Mouse (Mus musculus): ENCODE measurements around the gene Nrcam. TPM values are rescaled to one million over a fixed set of nuclear protein-coding genes. Genes with fewer than 3 reads are reported as not detected.
A peak's percentile ranks its signal among the peaks of the same experiment; 100 is the strongest.

The Nrcam gene
- polyA plus RNA-seq, 1 experiment from 2014 or later, result 5.1 TPM

DNA sequence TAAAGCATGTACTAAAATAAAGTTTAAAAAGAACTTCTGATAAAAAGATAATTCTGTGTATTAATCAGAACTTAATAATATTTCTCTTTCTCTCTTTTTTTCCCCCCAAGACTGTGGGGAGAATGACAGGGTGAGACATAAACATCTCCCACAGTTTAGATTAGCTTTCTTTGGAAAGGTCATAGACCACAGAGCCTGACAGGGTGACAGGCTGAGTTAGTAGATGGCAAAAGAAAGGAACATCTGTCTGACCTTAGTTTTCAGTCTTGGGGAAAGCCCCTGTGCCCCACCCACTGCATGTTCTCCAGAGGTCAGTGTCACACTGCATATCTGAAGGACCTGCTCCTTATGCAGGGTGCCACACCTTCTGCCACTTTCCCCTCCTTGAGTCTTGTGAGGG lies 222.9 kb downstream of the Nrcam start:
- no peaks in the 10 kb centered on the region for H3K4me1 ChIP-seq (replicated peaks; ENCODE audit: insufficient read depth, low read length)
- no peaks in the 10 kb centered on the region for H3K27me3 ChIP-seq (ENCODE audit: insufficient read depth, low read length)
- H3K36me3 ChIP-seq (ENCODE audit: insufficient read depth, low read length), result no peaks in the 10 kb centered on the region
- no peaks in the 10 kb centered on the region for H3K9me3 ChIP-seq (replicated peaks; ENCODE audit: low read length)
- DNase-seq (ENCODE audit: low spot score), result no peak
- H3K4me3 ChIP-seq (replicated peaks; ENCODE audit: low read depth, low read length), result no peak overlapping the region
- no peak for ATAC-seq (replicated peaks; ENCODE audit: low FRiP score, low read depth)
- no peak overlapping the region for H3K4me2 ChIP-seq (ENCODE audit: low read length)
- no peak overlapping the region for H3K27ac ChIP-seq
- no peak overlapping the region for H3K9ac ChIP-seq (ENCODE audit: low read depth, low read length)
- TF ChIP-seq CTCF (IDR thresholded peaks at IDR 0.05; ENCODE audit: low read depth), result no peak

- H3K36me3 ChIP-seq (ENCODE audit: insufficient read depth, low read length), result no peaks in the 10 kb centered on the region
- 74% methylated on average over 2 of the region's 2 CpGs for WGBS
- H3K9ac ChIP-seq (ENCODE audit: low read depth, low read length), result no peak overlapping the region
- H3K27ac ChIP-seq, result no peak overlapping the region
- H3K4me1 ChIP-seq (replicated peaks; ENCODE audit: insufficient read depth, low read length), result no peaks in the 10 kb centered on the region
- H3K4me3 ChIP-seq (replicated peaks; ENCODE audit: low read depth, low read length), result no peak overlapping the region
- H3K4me2 ChIP-seq (ENCODE audit: low read length), result no peak overlapping the region
- H3K27me3 ChIP-seq (ENCODE audit: insufficient read depth, low read length), result no peaks in the 10 kb centered on the region
- no peak for TF ChIP-seq CTCF (IDR thresholded peaks at IDR 0.05; ENCODE audit: low read depth)
- H3K9me3 ChIP-seq (replicated peaks; ENCODE audit: low read length), result no peaks in the 10 kb centered on the region
- ATAC-seq (replicated peaks; ENCODE audit: low FRiP score, low read depth) (no peak), DNase-seq (ENCODE audit: low spot score) (no peak)
Measured at GRCm38 (mm10) chr12:44554051-44554450, 225.4 kb downstream of the Nrcam start.

DNA sequence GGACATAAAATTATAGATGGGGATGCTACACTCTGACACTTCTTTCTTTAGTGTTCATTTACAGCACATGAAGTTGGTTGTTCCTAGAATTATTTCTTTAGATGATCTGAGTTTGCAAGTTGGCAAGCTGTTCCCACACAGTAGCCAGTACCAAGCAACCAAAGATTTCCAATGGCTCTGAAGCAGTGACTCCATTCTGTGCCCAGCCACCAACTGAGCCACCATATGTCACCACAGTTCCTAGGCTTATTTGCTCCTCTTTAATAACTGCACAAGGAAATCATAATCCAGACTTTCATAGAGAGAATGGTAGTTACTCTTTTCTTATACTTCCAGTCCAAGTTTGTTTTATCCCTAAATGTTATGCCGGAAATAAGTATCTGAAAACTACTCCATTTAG lies 226.1 kb downstream of the Nrcam start:
- Histone ChIP-seq H3K27ac (no peak overlapping the region), H3K4me3 (replicated peaks; ENCODE audit: low read depth, low read length) (no peak overlapping the region), H3K36me3 (ENCODE audit: insufficient read depth, low read length) (no peaks in the 10 kb centered on the region), H3K9me3 (replicated peaks; ENCODE audit: low read length) (no peaks in the 10 kb centered on the region), H3K4me2 (ENCODE audit: low read length) (no peak overlapping the region), H3K4me1 (replicated peaks; ENCODE audit: insufficient read depth, low read length) (no peaks in the 10 kb centered on the region), H3K27me3 (ENCODE audit: insufficient read depth, low read length) (no peaks in the 10 kb centered on the region), H3K9ac (ENCODE audit: low read depth, low read length) (no peak overlapping the region)
- ATAC-seq (replicated peaks; ENCODE audit: low FRiP score, low read depth) (no peak), DNase-seq (ENCODE audit: low spot score) (no peak)
- no peak for TF ChIP-seq CTCF (IDR thresholded peaks at IDR 0.05; ENCODE audit: low read depth)
- 94% methylated on average over 1 of the region's 1 CpGs for WGBS

DNA sequence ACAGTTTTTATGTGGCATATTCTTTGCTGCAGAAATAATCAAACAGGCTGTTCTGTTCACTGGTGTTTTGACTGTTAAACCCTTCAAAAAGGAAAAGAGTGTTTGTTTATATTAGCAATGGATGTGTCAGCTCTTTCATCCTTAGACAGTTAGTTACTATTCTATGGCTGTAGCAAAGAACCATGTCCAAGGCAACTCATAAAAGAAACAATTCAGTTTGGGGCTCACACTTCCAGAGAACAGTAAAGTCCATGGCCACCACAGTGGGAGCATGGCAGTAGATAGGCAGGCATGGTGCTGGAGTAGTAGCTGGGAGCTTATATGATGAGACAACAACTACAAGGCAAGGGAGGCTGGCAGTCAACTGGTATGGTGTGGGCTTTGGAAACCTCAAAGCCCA lies 231.3 kb downstream of the Nrcam start:
- no peak for ATAC-seq (replicated peaks; ENCODE audit: low FRiP score, low read depth)

DNA sequence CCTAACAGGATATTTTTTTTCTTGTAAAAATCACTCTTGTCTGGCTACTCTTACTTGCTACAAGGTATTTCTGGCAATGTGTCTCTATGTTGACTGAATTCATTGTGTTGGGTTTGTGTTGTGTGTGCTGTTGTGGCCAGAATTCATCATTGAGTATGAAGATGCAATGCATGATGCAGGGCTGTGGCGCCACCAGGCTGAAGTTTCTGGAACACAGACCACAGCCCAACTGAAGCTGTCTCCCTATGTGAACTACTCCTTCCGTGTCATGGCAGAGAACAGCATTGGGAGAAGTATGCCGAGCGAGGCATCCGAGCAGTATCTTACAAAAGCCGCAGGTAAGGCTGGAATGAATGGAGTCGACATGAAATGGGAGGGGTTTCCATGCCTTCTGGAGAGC lies 241.4 kb downstream of the Nrcam start:
- H3K9ac ChIP-seq (ENCODE audit: low read depth, low read length), result no peak overlapping the region
- WGBS, result 88% methylated on average over 7 of the region's 7 CpGs
- no peaks in the 10 kb centered on the region for H3K4me1 ChIP-seq (replicated peaks; ENCODE audit: insufficient read depth, low read length)
- peak; percentile 17; the same call in 1 of the 2 replicates for TF ChIP-seq CTCF (IDR thresholded peaks at IDR 0.05; ENCODE audit: low read depth)
- no peak overlapping the region for H3K27ac ChIP-seq
- ATAC-seq (replicated peaks; ENCODE audit: low FRiP score, low read depth) (no peak), DNase-seq (ENCODE audit: low spot score) (no peak)
- no peaks in the 10 kb centered on the region for H3K27me3 ChIP-seq (ENCODE audit: insufficient read depth, low read length)
- H3K36me3 ChIP-seq (ENCODE audit: insufficient read depth, low read length), result no peaks in the 10 kb centered on the region
- H3K4me3 ChIP-seq (replicated peaks; ENCODE audit: low read depth, low read length), result no peak overlapping the region
- no peak overlapping the region for H3K4me2 ChIP-seq (ENCODE audit: low read length)
- H3K9me3 ChIP-seq (replicated peaks; ENCODE audit: low read length), result no peaks in the 10 kb centered on the region

More for the DNA sequence above, 231.3 kb downstream of the Nrcam start:
- no peaks in the 10 kb centered on the region for H3K36me3 ChIP-seq (ENCODE audit: insufficient read depth, low read length)
- no peak overlapping the region for H3K9ac ChIP-seq (ENCODE audit: low read depth, low read length)
- no peaks in the 10 kb centered on the region for H3K4me1 ChIP-seq (replicated peaks; ENCODE audit: insufficient read depth, low read length)
- no peaks in the 10 kb centered on the region for H3K9me3 ChIP-seq (replicated peaks; ENCODE audit: low read length)
- H3K4me3 ChIP-seq (replicated peaks; ENCODE audit: low read depth, low read length), result no peak overlapping the region
- no peak for DNase-seq (ENCODE audit: low spot score)
- no peak overlapping the region for H3K27ac ChIP-seq
- no peak overlapping the region for H3K4me2 ChIP-seq (ENCODE audit: low read length)
- no peaks in the 10 kb centered on the region for H3K27me3 ChIP-seq (ENCODE audit: insufficient read depth, low read length)
- no peak for TF ChIP-seq CTCF (IDR thresholded peaks at IDR 0.05; ENCODE audit: low read depth)

DNA sequence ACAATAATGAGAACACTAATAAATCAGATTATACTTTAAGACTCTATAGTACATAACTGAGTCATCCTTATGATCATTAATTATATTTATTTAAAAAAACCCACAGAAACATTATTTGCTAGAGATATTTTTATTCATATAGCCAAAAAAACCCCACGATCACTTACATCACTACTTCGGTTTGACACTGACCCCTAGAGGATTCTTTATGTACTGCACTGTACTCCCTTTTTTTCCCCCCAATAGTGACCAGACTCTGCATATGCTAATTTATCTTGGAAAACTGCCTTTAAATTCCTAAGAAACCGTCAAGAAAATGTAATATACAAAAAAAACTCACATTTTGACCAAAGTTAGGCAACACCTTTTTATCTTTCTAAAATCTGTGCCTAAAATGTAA lies 244.0 kb downstream of the Nrcam start:
- Histone ChIP-seq H3K36me3 (ENCODE audit: insufficient read depth, low read length) (no peaks in the 10 kb centered on the region), H3K4me3 (replicated peaks; ENCODE audit: low read depth, low read length) (no peak overlapping the region), H3K4me1 (replicated peaks; ENCODE audit: insufficient read depth, low read length) (no peaks in the 10 kb centered on the region), H3K4me2 (ENCODE audit: low read length) (no peak overlapping the region), H3K27ac (no peak overlapping the region), H3K27me3 (ENCODE audit: insufficient read depth, low read length) (no peaks in the 10 kb centered on the region), H3K9ac (ENCODE audit: low read depth, low read length) (no peak overlapping the region), H3K9me3 (replicated peaks; ENCODE audit: low read length) (no peaks in the 10 kb centered on the region)
- DNase-seq (ENCODE audit: low spot score) (peak; percentile 45), ATAC-seq (replicated peaks; ENCODE audit: low FRiP score, low read depth) (no peak)
- peak; percentile 71 for TF ChIP-seq CTCF (IDR thresholded peaks at IDR 0.05; ENCODE audit: low read depth)
- WGBS, result 18% methylated on average over 3 of the region's 3 CpGs

- H3K9ac ChIP-seq (ENCODE audit: low read depth, low read length), result no peak overlapping the region
- no peak for TF ChIP-seq CTCF (IDR thresholded peaks at IDR 0.05; ENCODE audit: low read depth)
- no peaks in the 10 kb centered on the region for H3K9me3 ChIP-seq (replicated peaks; ENCODE audit: low read length)
- no peak overlapping the region for H3K4me3 ChIP-seq (replicated peaks; ENCODE audit: low read depth, low read length)
- H3K4me2 ChIP-seq (ENCODE audit: low read length), result no peak overlapping the region
- no peaks in the 10 kb centered on the region for H3K27me3 ChIP-seq (ENCODE audit: insufficient read depth, low read length)
- no peaks in the 10 kb centered on the region for H3K4me1 ChIP-seq (replicated peaks; ENCODE audit: insufficient read depth, low read length)
- WGBS, result 76% methylated on average over 3 of the region's 3 CpGs
- no peak for DNase-seq (ENCODE audit: low spot score)
- no peaks in the 10 kb centered on the region for H3K36me3 ChIP-seq (ENCODE audit: insufficient read depth, low read length)
- ATAC-seq (replicated peaks; ENCODE audit: low FRiP score, low read depth), result no peak
- H3K27ac ChIP-seq, result no peak overlapping the region
Measured at GRCm38 (mm10) chr12:44574167-44574566, 245.5 kb downstream of the Nrcam start.
